Mouse (Mus musculus) lung, adult 18-20 months (tissue): ENCODE measurements around the gene Tcf15.

Experiments used
- DNase-seq, 2 experiments: peaks; one replicate each; pipeline ENCODE4 v3.0.0; 2022; ENCODE audit warnings: mixed read lengths in 2 of 2

The Tcf15 gene

GRCm38 (mm10) chr2:152143279-152144157, at the start of gene Tcf15:
Gene Tcf15, plus strand, starts transcription at chr2:152143561.
- peak; percentile 44 to 61 for DNase-seq

GRCm38 (mm10) chr2:152094856-152095545, 48.4 kb upstream of the Tcf15 start:
- DNase-seq = no peak

GRCm38 (mm10) chr2:152096922-152097321, 46.4 kb upstream of the Tcf15 start:
- no peak for DNase-seq

- DNase-seq = no peak
Measured at GRCm38 (mm10) chr2:152097916-152098315, 45.4 kb upstream of the Tcf15 start.

GRCm38 (mm10) chr2:152099538-152099937, 43.8 kb upstream of the Tcf15 start:
- DNase-seq = no peak

GRCm38 (mm10) chr2:152101761-152102160, 41.6 kb upstream of the Tcf15 start:
- DNase-seq = no peak

- no peak for DNase-seq
Measured at GRCm38 (mm10) chr2:152102369-152102768, 41.0 kb upstream of the Tcf15 start.

GRCm38 (mm10) chr2:152104711-152105317, 38.5 kb upstream of the Tcf15 start:
- DNase-seq = peak; percentile 16 to 17

GRCm38 (mm10) chr2:152105318-152106224, 37.8 kb upstream of the Tcf15 start, which contains the start of gene Srxn1:
Gene Srxn1, plus strand, starts transcription at chr2:152105516.
- DNase-seq = peak; percentile 88 to 91

- DNase-seq = no peak
Measured at GRCm38 (mm10) chr2:152106225-152106595, 37.2 kb upstream of the Tcf15 start.

GRCm38 (mm10) chr2:152106597-152106996, 36.8 kb upstream of the Tcf15 start:
- DNase-seq = no peak

- DNase-seq = no peak
Measured at GRCm38 (mm10) chr2:152108702-152109101, 34.7 kb upstream of the Tcf15 start.

- no peak for DNase-seq
Measured at GRCm38 (mm10) chr2:152109386-152109785, 34.0 kb upstream of the Tcf15 start.

GRCm38 (mm10) chr2:152111311-152111710, 32.0 kb upstream of the Tcf15 start:
- no peak for DNase-seq

GRCm38 (mm10) chr2:152111920-152112319, 31.4 kb upstream of the Tcf15 start:
- DNase-seq = peak; percentile 84 to 87

- DNase-seq = no peak
Measured at GRCm38 (mm10) chr2:152112490-152112889, 30.9 kb upstream of the Tcf15 start.

- DNase-seq = no peak
Measured at GRCm38 (mm10) chr2:152112970-152113369, 30.4 kb upstream of the Tcf15 start.

GRCm38 (mm10) chr2:152114057-152114975, 29.0 kb upstream of the Tcf15 start:
- DNase-seq = no peak

- DNase-seq = no peak
Measured at GRCm38 (mm10) chr2:152117694-152118093, 25.7 kb upstream of the Tcf15 start.

GRCm38 (mm10) chr2:152119228-152119865, 24.0 kb upstream of the Tcf15 start:
- no peak for DNase-seq

GRCm38 (mm10) chr2:152122896-152123295, 20.5 kb upstream of the Tcf15 start:
- DNase-seq = no peak
